In genomic region chr15:89315190-89315731, GRCm38 (mm10) we compare ENCODE assay signal across 8 mouse cellular contexts. TPM values are rescaled to one million over a fixed set of nuclear protein-coding genes. Genes with fewer than 3 reads are reported as not detected.
DNase-seq lines count a peak whose midpoint lies in the region; ATAC-seq and TF ChIP-seq lines count a peak whose summit lies in the region.

Sbf1 (minus strand) TSS chr15:89315311.

- peak within 1 kb of the TSS; percentile 93 for H3K4me3 ChIP-seq in gastrocnemius, adult 2 months
- peak within 1 kb of the TSS; percentile 96 for H3K4me3 ChIP-seq in hindbrain, postnatal 0 days (ENCODE audit: low read length)
- peak within 1 kb of the TSS; percentile 97 for H3K4me3 ChIP-seq in left cerebral cortex, adult 2 months

- intact Hi-C loops in gastrocnemius, adult 2 months (cut with DNase I): no loop called here
- intact Hi-C loops in left cerebral cortex, adult 2 months (cut with DNase I): loop anchor here (1.0 to 2.0 kb wide), 2 partner anchors 40 to 58 kb away; partner anchors contain the start of genes Lmf2, Ncaph2 and Sco2

- under 1% methylated on average over 33 of the region's 37 CpGs for WGBS in hindbrain, postnatal 0 days

- peak within 1 kb of the TSS; percentile 93 for H3K9ac ChIP-seq in hindbrain, postnatal 0 days (replicated peaks; ENCODE audit: low read length)

- TF ChIP-seq CTCF in gastrocnemius, adult 2 months (IDR thresholded peaks at IDR 0.05): no peak
- no peak for TF ChIP-seq CTCF in hindbrain, postnatal 0 days (IDR thresholded peaks at IDR 0.05; ENCODE audit: low read depth)
- no peak for TF ChIP-seq CTCF in left cerebral cortex, adult 2 months (IDR thresholded peaks at IDR 0.05)

- H3K36me3 ChIP-seq in hindbrain, postnatal 0 days (ENCODE audit: insufficient read depth, low read length): no peaks in the 10 kb centered on the region

- peak; percentile 98 for DNase-seq in ZHBTc4 (ENCODE audit: low read depth, low spot score)
- peak; percentile 100 for DNase-seq in gastrocnemius, adult 2 months
- peak; percentile 99 for DNase-seq in hindbrain, postnatal 0 days (ENCODE audit: low spot score)
- peak; percentile 96 to 98 for DNase-seq in left cerebral cortex, adult 2 months (ENCODE audit: extremely low spot score in 1 of 2, low spot score in 2 of 2)
- peak; percentile 96 to 97 for DNase-seq in right cerebral cortex, adult 2 months (ENCODE audit: low spot score in 2 of 2)
- peak; percentile 98 for DNase-seq in urinary bladder, postnatal 14 days (ENCODE audit: low spot score)

- H3K9me3 ChIP-seq in hindbrain, postnatal 0 days (ENCODE audit: low read length): no peaks in the 10 kb centered on the region

- peaks cover 25% of the 10 kb centered on the region for H3K4me1 ChIP-seq in hindbrain, postnatal 0 days (ENCODE audit: insufficient read depth, low read length)

- peak within 1 kb of the TSS; percentile 90 for H3K27ac ChIP-seq in gastrocnemius, adult 2 months
- H3K27ac ChIP-seq in hindbrain, postnatal 0 days: peak within 1 kb of the TSS; percentile 72; the same call in 1 of the 2 replicates
- peak within 1 kb of the TSS; percentile 77 for H3K27ac ChIP-seq in left cerebral cortex, adult 2 months

- peak; percentile 96 for ATAC-seq in common myeloid progenitor, adult 5-6 weeks (replicated peaks; ENCODE audit: low read depth, poor library complexity, severe bottlenecking)
- peak; percentile 99 for ATAC-seq in hindbrain, postnatal 0 days
- ATAC-seq in megakaryocyte, adult 5-6 weeks (ENCODE audit: poor library complexity, severe bottlenecking): peak; percentile 98

- H3K27me3 ChIP-seq in hindbrain, postnatal 0 days (ENCODE audit: insufficient read depth, low read length): no peaks in the 10 kb centered on the region

- peak within 1 kb of the TSS; percentile 86 for H3K4me2 ChIP-seq in hindbrain, postnatal 0 days (ENCODE audit: low read depth, low read length)

RNA-seq across cellular contexts. Expression of gene Sbf1, which starts in this region (rescaled TPM):
- total RNA-seq in common myeloid progenitor, adult 5-6 weeks (2017): 43.3 and 53.7 TPM in 2 replicates
- 10 to 100 TPM; 55.1 to 70.5 TPM for total RNA-seq in gastrocnemius, adult 2 months (2021)
- 265 and 324 TPM in 2 replicates for total RNA-seq in hindbrain, postnatal 0 days (2014; rRNA removed)
- 69.5 and 70.7 TPM in 2 replicates for polyA plus RNA-seq in hindbrain, postnatal 0 days (2015; fragmentation: Nextera tagmentation; extraction: Ambion mirVana)
- total RNA-seq in left cerebral cortex, adult 2 months (2021): 100 to 1,000 TPM; 244 to 245 TPM
- total RNA-seq in megakaryocyte, adult 5-6 weeks (2015): 109 and 120 TPM in 2 replicates
- total RNA-seq in megakaryocyte, adult 5-6 weeks (2017): 40.6 and 53.5 TPM in 2 replicates

Comparison
In these comparisons a context has a peak if more than half of its experiments do, and no peak if none do; other contexts are left out.
1. Peak in every context shown above with its lines: DNase-seq, ATAC-seq, H3K4me3 ChIP-seq and H3K27ac ChIP-seq.